Mouse (Mus musculus) urinary bladder, adult 18-20 months (tissue): Measurements from ENCODE around the gene Ccdc80.

Experiments used
- DNase-seq, 2 experiments: peaks; one replicate each; pipeline ENCODE4 v3.0.0; 2022; ENCODE audit warnings: low spot score in 2 of 2, mixed read lengths in 2 of 2

The Ccdc80 gene

DNA sequence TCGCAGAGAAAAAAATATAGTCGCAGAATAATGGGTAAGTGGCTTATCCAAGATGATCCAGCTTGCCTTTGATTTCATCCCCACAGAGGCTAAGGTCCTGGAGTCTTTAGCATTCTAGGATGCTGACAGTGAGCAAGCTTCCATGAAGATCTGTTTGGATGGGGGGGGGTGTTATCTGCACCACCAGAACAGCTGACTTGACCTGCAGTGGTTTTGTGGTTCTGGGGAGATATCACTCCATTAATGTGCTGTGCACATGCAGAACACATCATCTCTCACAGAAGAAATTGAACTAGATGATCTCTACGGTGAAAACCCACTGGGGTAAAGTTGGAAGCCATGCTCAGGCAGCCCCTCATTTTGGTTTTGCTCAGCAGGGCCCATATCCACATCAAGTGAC is 24.0 kb downstream of the Ccdc80 start:
- DNase-seq: no peak

DNA sequence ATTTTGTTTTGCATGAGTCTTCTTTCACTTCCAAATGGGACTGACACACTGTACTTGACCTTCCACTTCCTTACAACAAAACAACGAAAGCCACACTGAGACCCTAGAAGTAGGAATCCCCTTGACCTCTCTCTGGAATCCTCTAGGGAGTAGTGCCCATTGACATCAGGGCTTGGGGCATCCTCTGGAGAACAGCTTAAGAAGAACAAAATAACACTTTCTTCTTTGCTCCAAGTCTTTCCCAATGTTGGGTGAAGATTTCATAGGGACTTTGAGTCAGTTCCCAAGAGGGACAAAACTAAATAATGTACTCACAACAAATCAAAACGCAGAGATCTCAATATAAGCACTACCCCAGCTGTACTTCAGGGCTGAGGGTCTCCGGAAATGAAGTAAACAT is 25.6 kb downstream of the Ccdc80 start:
- no peak for DNase-seq

DNA sequence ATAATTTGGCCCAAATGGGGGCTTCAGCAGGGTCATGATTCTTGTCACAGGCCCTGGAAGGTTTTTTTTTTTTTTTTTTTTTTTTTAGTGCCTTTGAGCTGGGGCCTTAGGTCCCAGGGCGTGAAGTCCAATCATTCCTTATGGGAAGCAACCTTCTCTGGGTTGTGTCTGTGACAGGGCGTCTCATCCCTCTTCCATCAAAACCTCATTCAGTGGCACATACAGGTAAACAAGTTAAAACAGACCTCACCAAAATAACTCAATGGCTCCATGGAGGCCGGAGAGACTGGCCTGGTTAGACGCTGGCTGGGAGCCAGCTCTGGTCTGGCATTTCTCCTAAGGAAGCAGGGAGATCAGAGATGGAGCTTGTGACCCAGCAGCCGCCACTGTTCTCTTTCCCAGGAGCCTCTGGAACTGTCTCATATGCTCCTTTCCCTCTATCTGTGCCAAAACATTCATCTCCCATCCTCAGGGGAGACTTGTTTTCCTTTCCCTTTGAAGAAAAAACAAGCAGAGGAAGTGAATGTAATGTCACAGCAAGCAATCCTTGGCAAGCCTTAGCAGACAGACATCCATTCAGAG is 27.7 kb downstream of the Ccdc80 start:
- DNase-seq: no peak

DNA sequence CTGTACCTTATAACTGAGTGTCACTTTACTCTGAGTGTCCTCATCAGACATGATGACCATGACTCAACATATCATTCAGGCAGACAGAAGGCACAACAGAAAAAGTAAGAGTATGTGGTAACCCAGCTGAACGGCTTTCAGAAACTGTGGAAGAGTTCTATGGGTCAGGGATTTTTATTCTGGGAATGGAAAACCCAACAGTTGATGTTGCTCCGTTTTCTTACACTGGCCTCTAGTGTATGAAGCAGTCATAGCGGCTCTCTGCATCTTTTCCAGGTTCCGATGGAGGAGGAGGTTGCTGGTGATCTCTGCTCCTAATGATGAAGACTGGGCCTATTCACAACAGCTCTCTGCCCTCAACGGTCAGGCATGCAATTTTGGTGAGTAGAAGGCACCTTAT is 29.4 kb downstream of the Ccdc80 start:
- no peak for DNase-seq

DNA sequence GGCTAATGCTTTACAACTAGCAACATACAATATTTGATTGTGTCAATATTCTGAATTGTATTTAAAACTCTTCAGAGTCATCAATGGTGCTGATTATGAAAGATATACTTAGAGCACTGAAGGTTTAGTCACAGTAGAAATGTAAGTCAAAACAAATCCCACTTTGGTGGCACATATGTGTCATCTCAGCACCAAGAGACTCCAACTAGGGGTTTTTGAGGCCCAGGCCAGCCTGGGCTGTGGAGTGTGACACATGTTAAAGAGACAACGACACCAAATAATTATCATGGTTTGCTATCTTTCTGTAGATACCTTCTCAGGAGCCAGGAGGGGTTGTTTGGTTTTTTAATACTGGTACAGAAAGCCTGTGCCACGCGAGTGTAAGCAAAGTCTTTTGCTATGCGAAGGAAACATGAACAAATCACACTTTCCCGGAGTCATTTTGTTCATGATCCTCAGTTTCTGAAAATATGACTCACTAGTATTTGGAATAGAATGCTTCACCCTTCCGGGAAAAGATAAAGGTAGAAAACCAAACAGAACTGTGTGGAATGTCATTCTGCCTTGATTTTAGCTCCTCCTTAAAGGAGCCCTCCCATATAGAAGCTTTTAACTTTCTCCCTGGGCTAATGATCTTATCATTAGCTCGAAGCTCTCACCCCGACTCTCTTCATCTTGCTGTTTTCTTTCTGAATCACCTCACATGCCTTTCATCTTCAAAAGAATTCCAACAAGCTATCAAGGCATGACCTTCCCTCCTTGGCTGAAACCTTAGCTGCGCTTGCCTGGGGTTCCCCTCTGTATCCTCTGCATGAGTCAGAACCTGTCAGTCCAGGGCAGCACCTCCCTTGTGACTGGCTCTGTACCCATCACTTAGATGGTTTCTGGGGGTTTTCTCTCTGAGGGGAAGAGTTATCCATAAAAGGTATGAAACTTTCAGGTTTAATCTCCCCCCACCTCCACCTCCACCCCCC is 31.3 kb downstream of the Ccdc80 start:
- no peak for DNase-seq

DNA sequence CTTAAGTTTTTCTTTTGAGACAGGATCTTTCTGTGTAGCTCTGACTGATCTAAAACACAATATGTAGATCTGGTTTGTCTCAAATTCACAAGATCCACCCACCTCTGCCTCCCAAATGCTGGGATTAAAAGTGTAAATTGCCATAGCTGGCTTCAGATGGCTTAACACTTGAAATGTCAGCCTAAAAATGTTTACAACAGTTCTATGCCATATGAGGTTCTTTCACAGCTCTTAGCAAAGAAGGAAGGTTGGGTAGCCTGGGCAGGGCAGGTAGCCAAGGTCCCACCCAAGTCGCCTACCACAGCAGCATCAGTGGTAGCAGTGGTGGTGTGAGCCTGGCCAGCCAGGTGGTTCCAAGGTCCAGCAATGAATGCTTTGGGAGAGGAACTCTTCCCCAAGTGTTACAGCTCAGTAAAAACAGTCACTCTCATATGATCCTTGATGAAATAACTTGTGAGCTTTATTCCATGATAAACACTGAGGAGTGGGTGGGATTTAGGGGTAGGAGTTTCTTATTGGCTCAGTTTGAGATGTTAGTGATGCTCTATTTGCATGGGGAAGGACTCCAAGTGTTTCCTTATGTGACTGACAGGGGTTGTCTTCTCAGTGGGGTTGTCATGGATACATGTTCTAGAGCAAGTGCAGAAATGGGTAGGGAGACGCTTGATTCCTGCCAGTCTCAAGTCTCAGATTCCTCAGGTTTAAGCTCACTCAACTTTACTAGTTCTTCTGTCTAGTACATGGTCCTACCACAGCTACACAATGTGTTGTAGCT is 34.9 kb downstream of the Ccdc80 start:
- no peak for DNase-seq

DNA sequence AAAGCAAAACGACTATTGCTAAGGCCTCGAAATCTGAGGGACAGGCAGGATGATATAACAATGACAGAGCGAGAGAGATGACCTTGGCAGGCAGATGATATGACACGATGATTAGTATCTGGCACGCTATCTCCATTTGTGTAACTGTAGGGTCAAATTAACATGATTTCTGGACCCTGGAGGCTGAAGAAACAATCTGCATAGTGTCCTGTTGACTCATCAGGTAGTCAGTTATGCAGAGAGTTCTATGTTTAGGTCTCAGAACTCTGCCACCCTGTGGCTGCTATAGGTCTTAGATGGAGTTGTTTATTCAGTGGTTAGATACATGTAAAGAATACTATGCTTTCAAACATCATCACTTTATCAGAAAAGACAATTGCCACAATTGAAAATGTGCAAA is 48.5 kb downstream of the Ccdc80 start:
- no peak for DNase-seq

DNA sequence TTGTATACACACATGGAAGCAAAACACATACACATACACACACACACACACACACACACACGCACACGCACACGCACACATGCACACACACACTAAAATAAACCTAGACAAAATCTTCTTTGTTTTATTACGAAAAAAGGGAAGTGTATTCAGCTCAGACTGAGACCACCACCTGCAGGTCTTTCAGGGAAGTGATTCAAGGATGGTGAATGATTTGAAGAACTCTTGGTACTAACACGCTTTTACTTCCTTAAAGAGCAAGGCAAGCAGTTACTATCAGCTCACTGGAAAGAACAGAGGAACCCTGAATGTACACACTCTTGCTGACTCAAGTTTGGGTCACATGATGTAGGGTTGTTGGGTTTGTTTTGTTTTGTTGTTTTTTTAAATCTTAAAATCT is 49.4 kb downstream of the Ccdc80 start:
- DNase-seq: no peak

DNA sequence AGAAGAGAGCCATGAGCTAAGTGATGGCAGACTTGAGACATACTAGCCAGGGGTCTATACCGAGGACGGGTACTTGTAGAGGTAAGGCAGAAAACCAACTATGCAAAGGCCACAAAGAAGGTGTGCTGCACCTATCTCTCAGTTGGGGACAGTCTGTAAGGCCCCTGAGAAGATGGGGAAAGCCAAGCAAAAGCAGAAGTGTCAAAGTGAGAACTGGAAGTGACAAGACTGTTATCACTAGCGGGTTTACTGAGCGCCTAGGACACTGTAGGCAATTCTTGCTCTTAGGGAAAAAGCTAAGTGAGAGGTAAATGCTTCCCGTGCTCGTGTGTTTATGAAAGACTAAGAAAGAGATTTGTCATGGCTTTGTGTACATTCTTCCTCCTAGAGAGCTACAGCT is 51.9 kb downstream of the Ccdc80 start:
- DNase-seq: no peak

DNA sequence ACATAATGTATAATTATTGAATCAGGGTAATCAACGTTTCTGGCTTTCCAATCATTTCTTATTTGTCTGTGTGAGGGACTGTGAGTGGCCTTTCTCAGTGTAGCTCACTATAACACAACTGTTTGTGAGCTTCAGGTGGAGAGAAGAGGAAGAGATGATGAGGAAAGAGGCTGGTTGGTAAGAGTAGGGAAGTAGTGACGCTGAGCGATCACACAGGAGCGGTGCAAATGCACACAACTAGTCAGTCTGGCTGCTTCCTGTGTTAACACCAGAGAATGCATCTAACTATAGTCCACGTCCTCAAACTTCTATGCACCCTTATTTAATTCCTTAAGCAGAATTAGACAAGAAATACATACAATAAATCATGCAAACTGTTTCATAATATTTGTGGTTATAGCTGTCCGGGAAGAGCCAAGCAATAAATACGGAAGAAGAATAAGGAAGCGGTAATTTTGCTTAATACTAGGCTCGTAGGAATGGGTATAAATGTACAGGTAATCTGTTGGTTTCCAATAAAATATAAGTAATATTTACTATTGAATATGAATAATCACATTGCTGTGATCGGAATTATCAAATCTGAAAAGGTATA is 55.4 kb downstream of the Ccdc80 start:
- no peak for DNase-seq

DNA sequence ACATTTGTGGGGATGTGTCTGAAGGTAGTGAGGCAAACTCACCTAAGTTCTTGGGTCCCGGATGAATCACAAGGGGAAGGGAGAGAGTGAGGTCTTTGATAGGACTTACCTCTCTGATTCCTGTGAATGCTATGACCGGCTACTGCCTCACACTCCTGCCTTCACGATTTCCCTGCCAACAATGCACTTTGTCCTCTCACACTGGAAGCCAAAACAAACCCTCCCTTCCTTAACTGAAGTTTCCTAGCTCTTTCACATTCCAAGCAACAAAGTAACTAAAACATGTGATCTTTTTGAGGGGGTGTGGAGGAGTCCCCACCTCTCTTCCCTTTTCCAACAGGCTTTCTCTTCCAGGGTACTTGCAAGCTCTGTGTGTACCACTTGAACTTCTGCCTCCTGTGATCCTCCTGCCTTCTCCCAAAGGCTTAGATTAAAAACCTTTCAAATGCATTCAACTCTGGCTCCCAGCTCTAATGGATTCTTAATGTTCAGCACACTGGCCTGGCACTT is 61.6 kb downstream of the Ccdc80 start:
- DNase-seq: no peak

DNA sequence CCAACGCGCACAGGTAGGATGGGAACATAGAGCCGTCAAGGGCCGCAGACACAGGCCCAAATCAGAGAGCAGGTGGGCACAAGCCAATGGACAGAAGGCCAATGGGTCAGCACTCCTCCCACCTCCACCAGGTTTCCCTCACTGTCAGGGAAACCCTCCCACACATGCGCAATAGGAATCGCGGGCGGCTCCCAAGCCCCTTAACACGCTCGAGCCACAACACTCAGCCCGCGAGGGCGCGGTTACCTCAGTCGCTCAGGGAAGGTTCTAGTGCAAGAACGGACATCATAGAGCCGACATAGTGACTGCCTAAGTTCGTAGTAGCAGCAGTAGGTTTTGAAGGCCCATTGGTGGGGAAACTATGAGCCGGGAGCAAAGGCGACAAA is 64.9 kb downstream of the Ccdc80 start:
- peak; percentile 57 to 62 for DNase-seq

DNA sequence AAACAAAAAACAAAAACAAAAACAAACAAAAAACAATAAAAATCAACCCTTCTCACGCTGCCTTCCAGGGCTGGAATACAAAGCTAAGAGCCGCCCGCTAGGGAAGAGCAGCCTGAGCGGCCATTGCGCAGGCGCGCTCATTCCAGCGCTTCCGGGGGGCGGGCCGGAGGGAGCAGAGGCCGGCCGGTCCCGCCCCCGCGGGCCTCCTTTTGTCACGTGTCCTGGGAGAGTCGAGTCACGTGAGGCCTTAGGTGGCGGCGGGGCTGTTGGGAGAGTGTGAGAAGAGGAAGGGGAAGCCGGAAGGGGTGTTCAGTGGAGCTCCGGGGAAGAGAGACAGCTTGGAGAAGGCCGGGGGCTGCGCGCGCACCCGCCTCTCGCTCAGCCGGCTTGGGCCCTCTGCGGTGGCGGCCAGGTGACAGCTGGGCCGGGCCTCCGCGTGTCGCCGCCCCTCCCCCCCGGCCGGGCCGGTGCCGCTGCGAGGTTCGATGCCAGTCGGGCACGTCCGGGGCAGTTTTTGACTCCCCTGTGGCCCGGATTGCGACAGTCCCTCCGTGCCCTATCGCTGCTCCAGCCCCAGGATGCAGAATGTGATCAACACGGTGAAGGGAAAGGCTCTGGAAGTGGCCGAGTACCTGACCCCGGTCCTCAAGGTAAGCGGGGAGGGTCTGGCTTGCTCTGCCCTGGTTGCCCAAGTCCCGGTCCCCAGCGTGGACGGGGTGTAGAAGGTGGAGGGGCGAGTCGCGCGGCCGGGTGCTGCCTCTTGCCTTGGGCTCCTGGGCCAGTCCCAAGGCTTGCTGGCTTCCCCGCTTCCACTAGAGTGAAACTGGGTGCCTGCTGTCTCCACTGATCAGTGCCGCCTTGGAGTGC is 65.6 kb downstream of the Ccdc80 start, which contains the start of the genes Slc35a5 and Atg3:
Gene Slc35a5, minus strand, starts transcription at position 185 of the 867 bp plus-strand sequence.
Gene Atg3, plus strand, starts transcription at position 264 of the 867 bp plus-strand sequence.
- DNase-seq: peak; percentile 83 to 95

DNA sequence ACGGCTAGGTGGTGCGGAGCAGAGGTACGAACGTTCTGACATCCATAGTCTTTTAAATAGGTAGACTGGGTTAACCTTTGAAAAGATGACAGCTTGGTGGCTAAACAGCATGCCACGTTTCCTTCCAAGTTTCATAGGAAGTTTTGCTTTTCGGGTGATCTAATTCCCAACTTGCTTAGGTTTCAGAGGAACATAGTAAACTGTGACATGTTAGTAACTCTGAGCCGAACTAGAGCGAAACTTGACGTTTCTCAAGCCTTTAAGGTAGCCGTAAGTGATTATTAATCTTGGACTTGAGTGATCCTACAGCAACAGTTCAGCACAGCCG is 66.2 kb downstream of the Ccdc80 start:
- DNase-seq: no peak
